Mouse (Mus musculus): ENCODE results near the gene Hectd4.

Gene Hectd4

GRCm38 (mm10) chr5:121366449-121367225, 146.6 kb downstream of the Hectd4 start:
- peak; percentile 40 for DNase-seq

GRCm38 (mm10) chr5:121367255-121367654, 147.2 kb downstream of the Hectd4 start:
- DNase-seq, result no peak

GRCm38 (mm10) chr5:121371712-121372111, 151.7 kb downstream of the Hectd4 start:
- no peak for DNase-seq

- no peak for DNase-seq
These were observed 154.8 kb downstream of the Hectd4 start for GRCm38 (mm10) chr5:121374790-121375189.

- peak; percentile 68 for DNase-seq
These were observed 157.0 kb downstream of the Hectd4 start for GRCm38 (mm10) chr5:121376972-121377371.

GRCm38 (mm10) chr5:121378678-121379256, 158.7 kb downstream of the Hectd4 start:
- no peak for DNase-seq

GRCm38 (mm10) chr5:121380692-121381091, 160.7 kb downstream of the Hectd4 start:
- DNase-seq, result no peak

GRCm38 (mm10) chr5:121383857-121384756, 164.1 kb downstream of the Hectd4 start:
- no peak for DNase-seq

GRCm38 (mm10) chr5:121384757-121385460, 164.9 kb downstream of the Hectd4 start:
- no peak for DNase-seq

GRCm38 (mm10) chr5:121385461-121386119, 165.6 kb downstream of the Hectd4 start, which contains the start of gene Trafd1:
Gene Trafd1 (minus strand): TSS chr5:121385632.
- DNase-seq, result peak; percentile 98

GRCm38 (mm10) chr5:121386120-121386909, 166.3 kb downstream of the Hectd4 start:
- no peak for DNase-seq

- peak; percentile 31 for DNase-seq
These were observed 167.1 kb downstream of the Hectd4 start for GRCm38 (mm10) chr5:121387126-121387525.

- DNase-seq, result no peak
These were observed 169.1 kb downstream of the Hectd4 start for GRCm38 (mm10) chr5:121389106-121389505.

- DNase-seq, result no peak
These were observed 169.7 kb downstream of the Hectd4 start for GRCm38 (mm10) chr5:121389691-121390090.

- peak; percentile 57 for DNase-seq
These were observed 172.8 kb downstream of the Hectd4 start for GRCm38 (mm10) chr5:121392667-121393380.

- no peak for DNase-seq
These were observed 173.4 kb downstream of the Hectd4 start for GRCm38 (mm10) chr5:121393402-121393801.

- DNase-seq, result no peak
These were observed 175.6 kb downstream of the Hectd4 start for GRCm38 (mm10) chr5:121395621-121396020.

- DNase-seq, result peak; percentile 98
These were observed 177.4 kb downstream of the Hectd4 start, which contains the start of gene Naa25 for GRCm38 (mm10) chr5:121397187-121398145. Gene Naa25 (plus strand): TSS chr5:121397936.
